Mouse (Mus musculus): ENCODE data around the gene Syt7.

- TF ChIP-seq CTCF (IDR thresholded peaks at IDR 0.05; ENCODE audit: extremely low read depth, insufficient read length, insufficient replicate concordance, low read depth, low read length) (no peak), POLR2A (IDR thresholded peaks at IDR 0.05; ENCODE audit: low read depth, low read length) (no peak)
Observed at GRCm38 (mm10) chr19:10343866-10344265, 45.0 kb upstream of the Syt7 start.

All from small intestine, adult 2 months (tissue).